Mouse (Mus musculus) heart, embryonic 16.5 days (tissue): ENCODE data around the gene Lgmn. TPM values are rescaled to one million over a fixed set of nuclear protein-coding genes. Genes with fewer than 3 reads are reported as not detected.

ENCODE experiments used
- ATAC-seq: fragments of 200-750 bp; cut with Nextera tagmentation; replicated peaks from 2 replicates; pipeline ENCODE4 v1.8.0; 2017; ENCODE audit warnings: moderate number of reproducible peaks; ENCODE audit not compliant: insufficient read depth, low FRiP score; ENCODE audit errors: extremely low read depth
- H3K27ac ChIP-seq: fragments of 300-500 bp; sonication (generic); 2 replicates; pipeline ENCODE4 v1.5.1; 2014; ENCODE audit warnings: mild to moderate bottlenecking, low read length, control low read depth, moderate library complexity
- H3K27me3 ChIP-seq: fragments of 300-500 bp; sonication (generic); 2 replicates; pipeline ENCODE4 v1.6.1; 2014; ENCODE audit warnings: low read length, mixed read lengths; ENCODE audit not compliant: control insufficient read depth, insufficient read depth
- H3K36me3 ChIP-seq: fragments of 300-500 bp; sonication (generic); 2 replicates; pipeline ENCODE4 v1.6.1; 2014; ENCODE audit not compliant: control insufficient read depth, insufficient read depth
- H3K4me1 ChIP-seq: fragments of 300-500 bp; sonication (generic); 2 replicates; pipeline ENCODE4 v1.6.1; 2014; ENCODE audit warnings: low read length, mixed read lengths; ENCODE audit not compliant: control insufficient read depth, insufficient read depth
- H3K4me2 ChIP-seq: fragments of 300-500 bp; sonication (generic); 2 replicates; pipeline ENCODE4 v1.6.1; 2014; ENCODE audit warnings: low read depth, mild to moderate bottlenecking, control low read depth, low read length
- H3K4me3 ChIP-seq: fragments of 300-500 bp; sonication (generic); 2 replicates; pipeline ENCODE4 v1.5.1; 2014; ENCODE audit warnings: mild to moderate bottlenecking, control low read depth, low read length
- H3K9ac ChIP-seq: fragments of 300-500 bp; sonication (generic); 2 replicates; pipeline ENCODE4 v1.6.1; 2014; ENCODE audit warnings: low read length, control low read depth
- H3K9me3 ChIP-seq: fragments of 300-500 bp; sonication (generic); replicated peaks from 2 replicates; pipeline ENCODE4 v1.6.1; 2016; ENCODE audit warnings: low read length; ENCODE audit not compliant: control insufficient read depth
- WGBS: fragments of 180-500 bp; shearing (Covaris S2); extraction: QIAGEN DNeasy Blood & Tissue Kit; methylation state at CpG from one replicate; pipeline ENCODE4 v1.1.7; 2014; 5-methylcytosine and 5-hydroxymethylcytosine counted together
- polyA plus RNA-seq: library from polyadenylated mRNA; unstranded; fragments of >200 nt; fragmentation: Nextera tagmentation; extraction: Ambion mirVana; gene quantifications from 2 replicates; pipeline ENCODE4 v1.2.1, GENCODE M21; 2015

The Lgmn gene
- polyA plus RNA-seq, 1 experiment from 2014 or later, result 107 TPM

DNA sequence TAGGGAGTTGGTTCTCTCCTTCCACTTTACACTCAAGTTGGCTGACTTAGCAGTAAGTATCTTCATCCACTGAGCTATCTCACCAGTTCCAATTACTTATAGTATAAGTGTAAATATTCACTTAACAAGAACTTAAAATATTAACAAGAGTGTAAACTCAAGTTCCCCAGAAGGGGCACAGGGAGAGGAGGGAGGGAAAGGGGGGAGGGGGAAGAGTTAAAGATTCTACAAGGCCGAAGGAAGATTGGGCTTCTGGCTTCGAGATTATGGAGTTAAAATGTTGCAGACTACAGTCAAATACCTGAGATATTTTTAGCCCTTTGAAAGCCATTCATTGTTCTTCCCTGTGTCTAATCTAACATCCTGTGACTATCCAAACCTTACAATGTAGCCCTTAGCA, 15.2 kb downstream of the Lgmn start:
- no peak for ATAC-seq
- Histone ChIP-seq H3K36me3 (peaks cover 8% of the 10 kb centered on the region; the same call in 1 of the 2 replicates), H3K4me3 (no peak overlapping the region), H3K4me1 (peaks cover 41% of the 10 kb centered on the region), H3K27ac (no peak overlapping the region), H3K4me2 (no peak overlapping the region), H3K9me3 (peaks cover 3% of the 10 kb centered on the region; the same call in 1 of the 2 replicates), H3K27me3 (no peaks in the 10 kb centered on the region), H3K9ac (no peak overlapping the region)
- 34% methylated on average over 2 of the region's 2 CpGs for WGBS

DNA sequence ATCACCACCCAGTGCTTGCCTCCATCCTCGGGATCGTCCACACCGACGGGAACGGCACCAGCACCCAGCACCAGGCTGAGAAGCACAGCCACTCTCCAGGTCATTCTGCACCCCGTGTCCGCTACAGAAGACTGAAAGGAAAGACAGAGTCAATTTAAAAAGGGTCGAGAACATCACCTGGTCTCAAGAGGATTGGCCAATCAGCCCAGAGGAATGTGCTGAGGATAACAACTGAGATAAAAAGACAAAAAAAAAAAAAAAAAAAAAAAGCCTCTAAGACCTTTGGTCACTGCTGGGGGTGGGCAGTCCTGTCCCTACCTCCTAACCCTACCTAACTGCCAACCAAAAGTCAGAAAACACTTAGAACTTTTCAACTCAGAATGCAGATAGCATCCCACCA, 16.0 kb downstream of the Lgmn start:
- H3K27ac ChIP-seq, result 0 out of 2 replicates have a peak overlapping the region, but pooled peaks have one; percentile 9
- H3K9me3 ChIP-seq, result peaks cover 3% of the 10 kb centered on the region; the same call in 1 of the 2 replicates
- H3K4me3 ChIP-seq, result no peak overlapping the region
- no peak overlapping the region for H3K4me2 ChIP-seq
- H3K9ac ChIP-seq, result no peak overlapping the region
- no peaks in the 10 kb centered on the region for H3K27me3 ChIP-seq
- peaks cover 8% of the 10 kb centered on the region; the same call in 1 of the 2 replicates for H3K36me3 ChIP-seq
- 50% methylated on average over 8 of the region's 8 CpGs for WGBS
- ATAC-seq, result no peak
- peaks cover 43% of the 10 kb centered on the region for H3K4me1 ChIP-seq

- no peak overlapping the region for H3K4me2 ChIP-seq
- H3K36me3 ChIP-seq, result peaks cover 8% of the 10 kb centered on the region; the same call in 1 of the 2 replicates
- H3K4me1 ChIP-seq, result peaks cover 43% of the 10 kb centered on the region
- peak overlapping the region; percentile 76 for H3K27ac ChIP-seq
- no peak overlapping the region for H3K9ac ChIP-seq
- no peaks in the 10 kb centered on the region for H3K27me3 ChIP-seq
- 61% methylated on average over 11 of the region's 11 CpGs for WGBS
- H3K4me3 ChIP-seq, result no peak overlapping the region
- no peak for ATAC-seq
- peaks cover 3% of the 10 kb centered on the region; the same call in 1 of the 2 replicates for H3K9me3 ChIP-seq
These were observed 16.8 kb downstream of the Lgmn start for GRCm38 (mm10) chr12:102422623-102423320.

DNA sequence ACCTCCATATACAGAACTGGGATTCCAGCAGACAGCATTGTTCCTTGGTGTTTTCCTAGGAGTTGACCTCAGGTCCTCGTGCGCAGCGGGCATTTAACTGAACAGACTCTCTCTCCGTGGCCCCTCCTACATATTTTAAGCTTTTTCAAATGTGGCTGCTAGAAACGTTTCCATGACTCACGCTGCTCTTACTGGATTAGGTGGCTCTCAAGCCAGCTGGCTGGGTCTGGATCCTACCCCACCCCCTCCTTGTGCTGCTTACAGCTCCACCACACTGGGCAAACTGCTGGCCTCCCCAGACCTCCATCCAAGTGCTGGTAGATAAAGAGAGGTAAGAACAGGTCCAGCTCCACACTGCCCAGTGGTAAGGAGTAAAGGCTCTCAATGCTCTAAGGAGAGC, 17.5 kb downstream of the Lgmn start:
- peaks cover 8% of the 10 kb centered on the region; the same call in 1 of the 2 replicates for H3K36me3 ChIP-seq
- peak overlapping the region; percentile 76 for H3K27ac ChIP-seq
- H3K9me3 ChIP-seq, result peaks cover 3% of the 10 kb centered on the region; the same call in 1 of the 2 replicates
- WGBS, result 24% methylated on average over 6 of the region's 6 CpGs
- H3K4me2 ChIP-seq, result no peak overlapping the region; the same call in 1 of the 2 replicates
- peaks cover 45% of the 10 kb centered on the region for H3K4me1 ChIP-seq
- no peak overlapping the region for H3K9ac ChIP-seq
- peak; percentile 75 for ATAC-seq
- no peak overlapping the region for H3K4me3 ChIP-seq
- H3K27me3 ChIP-seq, result no peaks in the 10 kb centered on the region

DNA sequence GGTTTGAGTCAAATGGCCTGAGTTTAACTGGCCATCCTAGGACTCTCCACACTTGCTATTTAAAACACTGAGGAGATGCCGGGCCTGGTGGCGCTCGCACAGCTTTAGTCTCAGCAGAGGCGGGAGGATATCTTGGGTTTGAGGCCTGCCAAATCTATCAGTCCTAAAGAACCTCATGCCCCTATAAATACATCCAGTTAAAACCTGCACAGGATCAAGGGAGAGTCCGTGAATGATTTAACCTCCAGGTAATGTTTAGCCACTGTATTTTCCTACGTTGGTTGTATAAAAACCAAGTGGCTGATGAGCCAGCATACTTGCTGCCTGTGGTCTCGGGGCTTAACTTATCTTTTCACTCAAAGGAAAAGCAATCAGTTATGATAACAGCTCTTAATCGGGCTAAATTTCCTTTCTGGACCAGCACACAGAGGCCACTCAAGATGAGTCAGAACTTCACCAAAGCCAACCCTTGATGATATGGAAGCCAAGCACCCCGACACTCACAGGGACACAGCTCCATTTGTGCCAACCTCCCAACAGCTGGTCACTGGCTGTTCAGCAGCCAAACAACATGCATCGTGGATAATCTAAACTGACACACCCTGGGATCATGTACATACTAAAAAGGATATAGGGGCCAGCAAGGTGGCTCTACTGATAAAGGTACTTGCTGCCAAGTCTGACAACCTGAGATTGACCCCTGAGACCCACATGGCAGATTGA, 19.3 kb downstream of the Lgmn start:
- Histone ChIP-seq H3K4me1 (peaks cover 57% of the 10 kb centered on the region), H3K36me3 (peaks cover 5% of the 10 kb centered on the region; the same call in 1 of the 2 replicates), H3K9me3 (no peaks in the 10 kb centered on the region), H3K4me2 (no peak overlapping the region), H3K27ac (peak overlapping the region; percentile 38), H3K9ac (no peak overlapping the region), H3K4me3 (no peak overlapping the region), H3K27me3 (no peaks in the 10 kb centered on the region)
- 37% methylated on average over 10 of the region's 10 CpGs for WGBS
- no peak for ATAC-seq

GRCm38 (mm10) chr12:102419544-102419943, 20.1 kb downstream of the Lgmn start:
- no peak overlapping the region for H3K4me2 ChIP-seq
- no peaks in the 10 kb centered on the region for H3K9me3 ChIP-seq
- peaks cover 52% of the 10 kb centered on the region for H3K4me1 ChIP-seq
- H3K27ac ChIP-seq, result no peak overlapping the region
- WGBS, result 60% methylated on average over 3 of the region's 3 CpGs
- H3K9ac ChIP-seq, result 0 out of 2 replicates have a peak overlapping the region, but pooled peaks have one; percentile 7
- no peaks in the 10 kb centered on the region for H3K27me3 ChIP-seq
- H3K4me3 ChIP-seq, result no peak overlapping the region
- peaks cover 9% of the 10 kb centered on the region for H3K36me3 ChIP-seq
- no peak for ATAC-seq

DNA sequence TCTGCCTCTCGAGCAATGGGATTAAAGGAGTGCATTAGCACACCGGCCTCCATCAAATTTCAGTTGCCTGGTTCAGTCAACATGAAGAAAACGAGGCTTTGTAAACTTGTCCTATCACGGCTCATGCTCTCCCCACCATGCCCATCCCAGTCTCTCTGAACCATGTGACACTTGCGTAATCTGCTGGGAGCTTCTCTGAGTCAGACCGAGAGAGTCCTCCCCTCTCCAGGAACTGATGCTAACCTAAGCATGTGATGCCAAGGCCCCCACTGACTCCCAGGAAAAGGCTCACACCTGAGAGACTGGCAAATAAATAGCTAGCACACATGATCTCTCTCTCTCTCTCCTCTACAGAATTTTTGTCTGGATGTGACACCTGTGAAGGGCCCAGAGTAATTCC, 21.9 kb downstream of the Lgmn start:
- Histone ChIP-seq H3K36me3 (peaks cover 8% of the 10 kb centered on the region), H3K27ac (no peak overlapping the region), H3K9me3 (no peaks in the 10 kb centered on the region), H3K4me3 (no peak overlapping the region), H3K9ac (no peak overlapping the region), H3K4me1 (peaks cover 50% of the 10 kb centered on the region), H3K4me2 (no peak overlapping the region), H3K27me3 (no peaks in the 10 kb centered on the region)
- 83% methylated on average over 6 of the region's 6 CpGs for WGBS
- ATAC-seq, result no peak

GRCm38 (mm10) chr12:102416955-102417510, 22.6 kb downstream of the Lgmn start:
- peaks cover 44% of the 10 kb centered on the region for H3K4me1 ChIP-seq
- peaks cover 4% of the 10 kb centered on the region for H3K36me3 ChIP-seq
- 73% methylated on average over 7 of the region's 7 CpGs for WGBS
- peak overlapping the region; percentile 66 for H3K27ac ChIP-seq
- ATAC-seq, result no peak
- no peaks in the 10 kb centered on the region for H3K9me3 ChIP-seq
- no peak overlapping the region for H3K4me2 ChIP-seq
- H3K9ac ChIP-seq, result 0 out of 2 replicates have a peak overlapping the region, but pooled peaks have one; percentile 8
- H3K27me3 ChIP-seq, result no peaks in the 10 kb centered on the region
- H3K4me3 ChIP-seq, result no peak overlapping the region
